Mouse (Mus musculus) testis, adult 2 months (tissue): ENCODE data around the gene Parp14.

Experiments
- CTCF ChIP-seq: fragments of 200-500 bp; IDR thresholded peaks from 2 replicates; pipeline ENCODE4 v1.5.1; 2012; ENCODE audit warnings: low read depth, mild to moderate bottlenecking, inconsistent platforms, low read length, moderate library complexity; ENCODE audit not compliant: control insufficient read depth, insufficient read depth, insufficient replicate concordance
- POLR2A ChIP-seq: fragments of 200-500 bp; IDR thresholded peaks from 2 replicates; pipeline ENCODE4 v1.6.1; 2012; ENCODE audit warnings: low read depth, mild to moderate bottlenecking, inconsistent platforms, low read length, moderate library complexity; ENCODE audit not compliant: control insufficient read depth

DNA sequence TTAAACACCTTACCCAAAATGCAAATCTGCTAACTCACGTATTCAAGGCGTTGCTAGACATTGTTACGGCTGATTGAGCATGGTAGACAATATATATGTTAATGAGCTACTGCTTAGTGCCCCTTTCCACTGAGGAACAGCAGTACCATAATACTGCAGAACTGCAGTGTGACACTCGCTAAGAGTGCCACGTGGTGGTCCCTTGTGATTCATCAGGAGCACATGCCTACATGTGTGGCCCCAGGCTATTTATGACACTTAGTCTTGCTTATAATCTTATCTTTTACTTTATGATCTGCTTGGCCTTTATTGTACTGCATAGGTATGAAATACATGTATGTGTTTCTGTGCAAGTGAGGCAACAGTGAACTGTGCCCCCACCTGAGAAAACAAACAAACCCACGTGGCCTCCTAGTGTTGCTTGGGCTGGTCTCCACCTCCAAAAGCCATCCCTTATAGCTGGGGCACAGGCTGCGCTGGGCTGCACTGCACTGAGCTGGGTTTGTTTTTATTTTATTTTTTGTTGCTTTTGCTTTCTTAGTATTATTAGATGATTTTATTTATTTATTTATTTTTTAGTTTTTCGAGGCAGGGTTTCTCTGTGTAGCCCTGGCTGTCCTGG is 83.7 kb downstream of the Parp14 start:
- TF ChIP-seq CTCF (no peak), POLR2A (no peak)
